Mouse (Mus musculus): ENCODE results near the gene Ispd. TPM values are rescaled to one million over a fixed set of nuclear protein-coding genes. Genes with fewer than 3 reads are reported as not detected.

Ispd gene
- polyA plus RNA-seq, 1 experiment from 2014 or later: 9.7 TPM

DNA sequence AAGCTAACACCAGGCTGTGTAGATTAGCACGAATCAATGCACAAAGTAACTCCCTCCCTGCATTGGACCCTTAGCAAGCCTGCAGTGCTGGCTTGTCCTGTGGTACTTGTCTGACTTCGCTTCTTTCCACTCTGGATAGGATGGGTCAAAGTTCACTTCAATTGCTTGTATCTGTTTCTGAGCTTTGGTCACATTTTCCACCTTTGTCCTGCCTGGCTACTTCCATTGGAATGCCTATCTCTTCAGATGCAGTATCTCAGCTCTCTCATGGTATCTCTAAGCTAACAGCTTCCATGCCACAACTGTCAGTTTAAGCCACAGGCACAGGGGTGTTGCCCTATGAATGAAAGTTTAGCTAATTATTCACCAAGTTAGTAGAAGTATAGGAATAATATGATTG is 142.3 kb downstream of the Ispd start:
- Histone ChIP-seq H3K4me3 (no peak overlapping the region), H3K27ac (no peak overlapping the region), H3K9me3 (replicated peaks) (no peaks in the 10 kb centered on the region), H3K9ac (no peak overlapping the region), H3K4me2 (no peak overlapping the region), H3K4me1 (replicated peaks) (no peaks in the 10 kb centered on the region), H3K27me3 (no peaks in the 10 kb centered on the region), H3K36me3 (no peaks in the 10 kb centered on the region)
- no peak for ATAC-seq (replicated peaks; ENCODE audit: insufficient number of reproducible peaks, insufficient read depth, low FRiP score, low read depth)
- WGBS: 60% methylated on average over 2 of the region's 2 CpGs

- ATAC-seq (replicated peaks; ENCODE audit: insufficient number of reproducible peaks, insufficient read depth, low FRiP score, low read depth): no peak
- Histone ChIP-seq H3K27me3 (no peaks in the 10 kb centered on the region), H3K36me3 (no peaks in the 10 kb centered on the region), H3K4me3 (no peak overlapping the region), H3K27ac (no peak overlapping the region), H3K9me3 (replicated peaks) (no peaks in the 10 kb centered on the region), H3K4me1 (replicated peaks) (no peaks in the 10 kb centered on the region), H3K9ac (no peak overlapping the region), H3K4me2 (no peak overlapping the region)
- WGBS: 85% methylated on average over 2 of the region's 2 CpGs
Observed at GRCm38 (mm10) chr12:36530920-36531319, 149.7 kb downstream of the Ispd start.

GRCm38 (mm10) chr12:36531421-36532072 is 150.3 kb downstream of the Ispd start:
- 85% methylated on average over 4 of the region's 4 CpGs for WGBS
- Histone ChIP-seq H3K4me3 (no peak overlapping the region), H3K27ac (no peak overlapping the region), H3K4me2 (no peak overlapping the region), H3K27me3 (no peaks in the 10 kb centered on the region), H3K9me3 (replicated peaks) (no peaks in the 10 kb centered on the region), H3K9ac (no peak overlapping the region), H3K4me1 (replicated peaks) (no peaks in the 10 kb centered on the region), H3K36me3 (no peaks in the 10 kb centered on the region)
- no peak for ATAC-seq (replicated peaks; ENCODE audit: insufficient number of reproducible peaks, insufficient read depth, low FRiP score, low read depth)

GRCm38 (mm10) chr12:36532525-36532924 is 151.3 kb downstream of the Ispd start:
- H3K4me2 ChIP-seq: no peak overlapping the region
- no peak overlapping the region for H3K4me3 ChIP-seq
- no peaks in the 10 kb centered on the region for H3K27me3 ChIP-seq
- H3K27ac ChIP-seq: no peak overlapping the region
- H3K9ac ChIP-seq: no peak overlapping the region
- 78% methylated on average over 3 of the region's 3 CpGs for WGBS
- H3K4me1 ChIP-seq (replicated peaks): no peaks in the 10 kb centered on the region
- H3K36me3 ChIP-seq: no peaks in the 10 kb centered on the region
- no peaks in the 10 kb centered on the region for H3K9me3 ChIP-seq (replicated peaks)
- no peak for ATAC-seq (replicated peaks; ENCODE audit: insufficient number of reproducible peaks, insufficient read depth, low FRiP score, low read depth)

DNA sequence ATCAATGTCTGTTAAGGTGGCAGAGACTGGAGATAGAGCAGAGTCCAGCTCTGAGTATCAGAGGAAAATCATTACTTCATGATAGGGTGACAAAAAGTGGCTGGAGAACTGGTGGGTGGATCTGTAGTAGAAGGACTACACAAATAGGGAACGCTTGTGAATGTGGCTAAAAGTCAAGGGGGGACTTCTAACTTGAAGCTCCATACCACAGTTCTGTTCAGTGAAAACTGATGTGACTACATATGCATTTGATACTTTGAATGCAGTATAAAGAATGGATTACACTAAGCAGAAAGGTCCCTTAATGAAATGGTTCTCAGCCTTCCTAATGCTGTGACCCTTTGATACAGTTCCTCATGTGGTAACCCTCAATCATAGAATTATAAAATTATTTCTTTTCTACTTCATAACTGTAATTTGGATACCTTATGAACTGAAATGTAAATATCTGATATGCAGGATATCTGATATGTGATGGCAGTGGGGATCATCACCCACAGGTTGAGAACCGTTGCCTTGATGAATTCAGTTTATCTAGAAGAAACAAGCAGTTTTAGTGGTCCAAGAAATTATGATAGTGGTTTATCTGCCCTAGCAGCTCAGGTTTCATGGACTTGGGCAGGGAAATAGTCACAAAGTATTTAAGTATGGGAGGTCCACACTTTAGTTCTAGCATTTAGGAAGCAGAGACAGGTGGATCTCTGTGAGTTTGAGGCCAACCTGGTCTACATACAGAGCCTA is 152.1 kb downstream of the Ispd start:
- H3K9me3 ChIP-seq (replicated peaks): no peaks in the 10 kb centered on the region
- no peak overlapping the region for H3K4me3 ChIP-seq
- no peaks in the 10 kb centered on the region for H3K27me3 ChIP-seq
- no peak overlapping the region for H3K4me2 ChIP-seq
- WGBS: 71% methylated on average over 2 of the region's 2 CpGs
- no peak overlapping the region for H3K9ac ChIP-seq
- no peak overlapping the region for H3K27ac ChIP-seq
- ATAC-seq (replicated peaks; ENCODE audit: insufficient number of reproducible peaks, insufficient read depth, low FRiP score, low read depth): no peak
- no peaks in the 10 kb centered on the region for H3K4me1 ChIP-seq (replicated peaks)
- H3K36me3 ChIP-seq: no peaks in the 10 kb centered on the region

- WGBS: 76% methylated on average over 5 of the region's 5 CpGs
- ATAC-seq (replicated peaks; ENCODE audit: insufficient number of reproducible peaks, insufficient read depth, low FRiP score, low read depth): no peak
- Histone ChIP-seq H3K27me3 (no peaks in the 10 kb centered on the region), H3K36me3 (no peaks in the 10 kb centered on the region), H3K4me3 (no peak overlapping the region), H3K27ac (no peak overlapping the region), H3K4me1 (replicated peaks) (no peaks in the 10 kb centered on the region), H3K4me2 (no peak overlapping the region), H3K9ac (no peak overlapping the region), H3K9me3 (replicated peaks) (no peaks in the 10 kb centered on the region)
Observed at GRCm38 (mm10) chr12:36534589-36534988, 153.3 kb downstream of the Ispd start.

DNA sequence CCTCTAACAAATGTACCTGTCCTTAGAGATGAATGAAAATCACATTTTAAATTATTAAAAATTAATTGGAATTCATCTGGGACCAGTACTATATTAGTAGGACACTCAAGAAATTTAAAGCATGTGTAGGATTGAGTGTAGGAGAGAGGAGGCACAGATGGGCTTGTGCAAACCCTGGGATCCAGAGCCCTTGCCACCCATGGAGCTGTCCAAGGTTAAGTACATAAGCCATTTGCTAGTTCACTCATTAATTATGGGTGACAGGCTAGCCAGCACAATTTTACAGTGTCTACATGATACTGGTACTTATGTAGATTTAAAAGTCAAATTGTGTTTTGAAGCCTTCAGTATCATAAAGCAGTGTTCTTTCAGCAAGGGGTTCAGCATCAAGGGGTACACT is 164.1 kb downstream of the Ispd start:
- Histone ChIP-seq H3K9ac (no peak overlapping the region), H3K4me2 (no peak overlapping the region), H3K4me3 (no peak overlapping the region), H3K27me3 (no peaks in the 10 kb centered on the region), H3K4me1 (replicated peaks) (no peaks in the 10 kb centered on the region), H3K36me3 (no peaks in the 10 kb centered on the region), H3K27ac (no peak overlapping the region), H3K9me3 (replicated peaks) (no peaks in the 10 kb centered on the region)
- ATAC-seq (replicated peaks; ENCODE audit: insufficient number of reproducible peaks, insufficient read depth, low FRiP score, low read depth): no peak

GRCm38 (mm10) chr12:36549474-36549873 is 168.2 kb downstream of the Ispd start:
- Histone ChIP-seq H3K4me3 (no peak overlapping the region), H3K4me2 (no peak overlapping the region), H3K9ac (no peak overlapping the region), H3K4me1 (replicated peaks) (no peaks in the 10 kb centered on the region), H3K36me3 (no peaks in the 10 kb centered on the region), H3K27ac (no peak overlapping the region), H3K9me3 (replicated peaks) (no peaks in the 10 kb centered on the region), H3K27me3 (no peaks in the 10 kb centered on the region)
- 83% methylated on average over 9 of the region's 9 CpGs for WGBS
- ATAC-seq (replicated peaks; ENCODE audit: insufficient number of reproducible peaks, insufficient read depth, low FRiP score, low read depth): no peak

DNA sequence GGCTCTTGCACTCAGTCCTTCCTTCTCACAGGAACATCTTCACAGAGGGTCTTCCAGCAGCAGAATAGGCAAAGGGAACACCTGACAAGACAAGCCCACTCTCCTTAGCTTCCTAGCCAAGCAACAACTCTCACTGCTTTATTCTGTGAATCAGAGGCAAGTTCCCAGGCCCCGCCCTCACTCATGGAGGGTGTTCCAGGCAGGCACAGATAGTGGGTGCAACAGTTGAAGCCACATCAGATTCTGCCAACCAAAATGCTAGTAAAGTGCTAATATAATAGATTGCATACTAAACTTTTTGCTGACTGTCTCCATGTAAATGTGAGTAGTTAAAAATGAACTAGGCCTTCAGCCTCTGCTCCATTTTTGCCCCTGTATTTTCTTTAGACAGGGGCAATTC is 173.4 kb downstream of the Ispd start:
- Histone ChIP-seq H3K4me2 (no peak overlapping the region), H3K9ac (no peak overlapping the region), H3K4me1 (replicated peaks) (no peaks in the 10 kb centered on the region), H3K27ac (no peak overlapping the region), H3K9me3 (replicated peaks) (no peaks in the 10 kb centered on the region), H3K27me3 (no peaks in the 10 kb centered on the region), H3K4me3 (no peak overlapping the region), H3K36me3 (no peaks in the 10 kb centered on the region)
- 91% methylated on average over 1 of the region's 1 CpGs for WGBS
- no peak for ATAC-seq (replicated peaks; ENCODE audit: insufficient number of reproducible peaks, insufficient read depth, low FRiP score, low read depth)

DNA sequence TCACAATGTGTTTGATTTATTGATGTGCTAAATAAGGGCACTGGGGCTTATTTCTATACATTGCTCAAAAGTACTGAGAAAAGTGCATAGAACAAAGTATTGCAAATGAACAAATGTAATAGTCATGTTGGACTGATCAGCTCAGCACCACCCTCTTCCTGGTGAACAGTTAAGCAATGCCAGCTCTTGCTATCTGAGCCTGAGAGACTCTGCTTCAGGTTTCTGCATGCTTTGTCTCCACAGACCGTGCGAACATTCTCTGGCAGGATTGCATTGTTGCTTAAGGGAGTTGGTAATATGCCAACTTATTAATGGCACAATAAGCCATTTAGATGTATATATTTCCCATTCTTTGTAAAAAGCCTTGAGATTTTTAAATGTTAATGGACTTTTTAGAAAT is 182.9 kb downstream of the Ispd start:
- Histone ChIP-seq H3K9me3 (replicated peaks) (no peaks in the 10 kb centered on the region), H3K27me3 (no peaks in the 10 kb centered on the region), H3K36me3 (no peaks in the 10 kb centered on the region), H3K4me3 (no peak overlapping the region), H3K4me2 (no peak overlapping the region), H3K27ac (no peak overlapping the region), H3K4me1 (replicated peaks) (no peaks in the 10 kb centered on the region), H3K9ac (no peak overlapping the region)
- 46% methylated on average over 2 of the region's 2 CpGs for WGBS
- no peak for ATAC-seq (replicated peaks; ENCODE audit: insufficient number of reproducible peaks, insufficient read depth, low FRiP score, low read depth)

DNA sequence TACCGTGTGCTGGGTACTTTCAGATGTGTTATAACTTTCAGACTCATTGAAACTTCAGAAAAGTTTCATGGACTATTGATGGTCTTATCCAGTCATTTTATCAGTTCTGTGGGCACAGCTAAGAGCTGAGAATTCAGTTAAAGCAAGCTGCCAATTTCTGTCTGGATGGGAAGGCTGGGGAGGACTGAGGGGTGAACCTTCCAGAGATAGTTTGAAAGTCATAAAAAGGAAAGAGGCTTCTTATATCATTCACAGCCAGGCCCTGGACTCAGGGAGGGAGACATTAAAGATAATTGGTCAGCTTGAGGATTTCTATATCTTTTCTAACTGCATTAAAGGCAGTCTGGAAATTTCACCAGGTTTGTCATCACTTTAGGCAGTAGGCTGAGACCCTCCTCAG is 185.7 kb downstream of the Ispd start:
- 76% methylated on average over 1 of the region's 1 CpGs for WGBS

More for the DNA sequence above, 185.7 kb downstream of the Ispd start:
- Histone ChIP-seq H3K9ac (no peak overlapping the region), H3K4me1 (replicated peaks) (no peaks in the 10 kb centered on the region), H3K4me2 (no peak overlapping the region), H3K36me3 (no peaks in the 10 kb centered on the region), H3K4me3 (no peak overlapping the region), H3K27me3 (no peaks in the 10 kb centered on the region), H3K9me3 (replicated peaks) (no peaks in the 10 kb centered on the region), H3K27ac (no peak overlapping the region)
- no peak for ATAC-seq (replicated peaks; ENCODE audit: insufficient number of reproducible peaks, insufficient read depth, low FRiP score, low read depth)
